In genomic region chr10:115623481-115623880, GRCm38 (mm10) we compare ENCODE assay signal across 8 mouse cellular contexts. TPM values are rescaled to one million over a fixed set of nuclear protein-coding genes. Genes with fewer than 3 reads are reported as not detected.
"Had no signal": no experiment of that assay in that cellular context is flagged by ENCODE, and none has a peak within 500 bp of the region (broad histone marks: within the 10 kb centered on the region; RNA-seq: fewer than 3 reads in every experiment).

No protein-coding gene starts in this region.

- H3K4me2 ChIP-seq: limb, embryonic 12.5 days; liver, embryonic 13.5 days had no signal

- H3K4me3 ChIP-seq: limb, embryonic 12.5 days; liver, embryonic 13.5 days; megakaryocyte, embryonic 14.5 days had no signal

- H3K27me3 ChIP-seq: limb, embryonic 12.5 days; megakaryocyte, embryonic 14.5 days had no signal

- H3K27ac ChIP-seq: liver, embryonic 13.5 days; macrophage had no signal

- H3K4me1 ChIP-seq: liver, embryonic 13.5 days; megakaryocyte, embryonic 14.5 days had no signal

- ATAC-seq: liver, postnatal 0 days had no signal

- DNase-seq: liver; liver, embryonic 13.5 days; liver, postnatal 0 days had no signal

- H3K9me3 ChIP-seq: limb, embryonic 12.5 days; liver, embryonic 13.5 days; megakaryocyte, embryonic 14.5 days had no signal

- H3K9ac ChIP-seq: limb, embryonic 12.5 days; liver, embryonic 13.5 days; liver, postnatal 0 days had no signal

- H3K36me3 ChIP-seq: limb, embryonic 12.5 days; liver, embryonic 13.5 days had no signal

RNA-seq across cellular contexts. Expression of gene Lgr5, which starts 35.9 kb away (rescaled TPM):
- polyA plus RNA-seq: macrophage had no signal

RNA-seq across cellular contexts. Expression of gene A930009A15Rik, which starts 53.7 kb away (rescaled TPM):
- polyA plus RNA-seq: kidney, embryonic 16.5 days; limb, embryonic 12.5 days; liver, embryonic 13.5 days; macrophage; stomach, embryonic 16.5 days had no signal
